In genomic region chr4:124796913-124797312, GRCm38 (mm10) we compare ENCODE assay signal across 18 mouse cellular contexts. TPM values are rescaled to one million over a fixed set of nuclear protein-coding genes. Genes with fewer than 3 reads are reported as not detected.
DNase-seq lines count a peak whose midpoint lies in the region; ATAC-seq and TF ChIP-seq lines count a peak whose summit lies in the region.
"Had no signal": no experiment of that assay in that cellular context is flagged by ENCODE, and none has a peak within 500 bp of the region (broad histone marks: within the 10 kb centered on the region; RNA-seq: fewer than 3 reads in every experiment).

No protein-coding gene starts in this region.

- no peak for ATAC-seq in granulocyte monocyte progenitor cell, adult 5-6 weeks (replicated peaks; ENCODE audit: poor library complexity, severe bottlenecking)
- ATAC-seq: forebrain, embryonic 13.5 days had no signal

- DNase-seq in gastrocnemius, adult 2 months, result no peak
- no peak for DNase-seq in gastrocnemius, adult 8-10 months (ENCODE audit: low spot score in 2 of 2)
- DNase-seq in left cerebral cortex, adult 2 months (ENCODE audit: extremely low spot score in 1 of 2, low spot score in 2 of 2), result no peak
- no peak for DNase-seq in left cerebral cortex, adult 9 months (ENCODE audit: low spot score in 2 of 2)
- DNase-seq in 416B (ENCODE audit: low read depth), result peak; percentile 60
- peak; percentile 41 for DNase-seq in ZHBTc4 (ENCODE audit: low read depth, low spot score)
- DNase-seq: B cell, adult 2 months; cerebellum, adult 8-10 months; gastrocnemius, postnatal 14 days; kidney, adult 8-10 months; kidney, postnatal 4 days; lung, adult 18-20 months; thymus, postnatal 25 days had no signal

- H3K27ac ChIP-seq in gastrocnemius, adult 2 months, result no peak overlapping the region
- no peak overlapping the region for H3K27ac ChIP-seq in left cerebral cortex, adult 2 months
- H3K27ac ChIP-seq: forebrain, embryonic 13.5 days; macrophage; midbrain, embryonic 10.5 days; neural tube, embryonic 12.5 days had no signal

- intact Hi-C loops in gastrocnemius, adult 2 months (cut with DNase I), result loop anchor here (5.0 kb wide), 1 partner anchor 45 kb away; no protein-coding TSS in a partner anchor
- intact Hi-C loops in left cerebral cortex, adult 2 months (cut with DNase I), result loop anchor here (5.0 kb wide), 2 partner anchors 45 to 70 kb away; no protein-coding TSS in a partner anchor

- peak; percentile 48 for TF ChIP-seq CTCF in gastrocnemius, adult 2 months (IDR thresholded peaks at IDR 0.05)
- peak; percentile 29 for TF ChIP-seq CTCF in left cerebral cortex, adult 2 months (IDR thresholded peaks at IDR 0.05)

- no peak overlapping the region for H3K4me3 ChIP-seq in gastrocnemius, adult 2 months
- no peak overlapping the region for H3K4me3 ChIP-seq in left cerebral cortex, adult 2 months
- H3K4me3 ChIP-seq: forebrain, embryonic 13.5 days; midbrain, embryonic 10.5 days; neural tube, embryonic 12.5 days had no signal

RNA-seq across cellular contexts. Expression of gene Mtf1, which starts 5.0 kb away (rescaled TPM):
- total RNA-seq in gastrocnemius, adult 2 months (2021), result 10 to 100 TPM; 11.9 to 15.7 TPM
- total RNA-seq in gastrocnemius, adult 8-10 months (2022), result 10 to 100 TPM; 12.9 to 16.0 (median 15.0) TPM
- total RNA-seq in left cerebral cortex, adult 2 months (2021), result 10 to 100 TPM; 26.1 to 28.4 TPM
- 37.9 and 42.6 TPM in 2 replicates for total RNA-seq in granulocyte monocyte progenitor cell, adult 5-6 weeks (2014; fragmentation: Nextera tagmentation)
- 11.3 and 26.3 TPM in 2 replicates for total RNA-seq in granulocyte monocyte progenitor cell, adult 5-6 weeks (2017)

RNA-seq across cellular contexts. Expression of gene Yrdc, which starts 53.6 kb away (rescaled TPM):
- total RNA-seq in gastrocnemius, adult 2 months (2021), result 10 to 100 TPM in 1 of 2 experiments, 1 to 10 TPM in 1; 9.4 to 11.4 TPM
- 10 to 100 TPM; 10.4 to 15.0 (median 12.0) TPM for total RNA-seq in gastrocnemius, adult 8-10 months (2022)
- total RNA-seq in left cerebral cortex, adult 2 months (2021), result 10 to 100 TPM; 29.8 to 33.8 TPM
- 38.1 and 65.5 TPM in 2 replicates for total RNA-seq in granulocyte monocyte progenitor cell, adult 5-6 weeks (2014; fragmentation: Nextera tagmentation)
- total RNA-seq in granulocyte monocyte progenitor cell, adult 5-6 weeks (2017), result 18.7 and 29.1 TPM in 2 replicates

RNA-seq across cellular contexts. Expression of gene 1110065P20Rik, which starts 54.1 kb away (rescaled TPM):
- total RNA-seq in gastrocnemius, adult 2 months (2021), result 10 to 100 TPM; 18.4 to 23.0 TPM
- 10 to 100 TPM; 23.7 to 31.3 (median 25.2) TPM for total RNA-seq in gastrocnemius, adult 8-10 months (2022)
- total RNA-seq in left cerebral cortex, adult 2 months (2021), result 10 to 100 TPM; 66.6 to 74.8 TPM
- 15.0 and 19.4 TPM in 2 replicates for total RNA-seq in granulocyte monocyte progenitor cell, adult 5-6 weeks (2014; fragmentation: Nextera tagmentation)
- 3.1 and 6.7 TPM in 2 replicates for total RNA-seq in granulocyte monocyte progenitor cell, adult 5-6 weeks (2017)

RNA-seq across cellular contexts. Expression of gene Inpp5b, which starts 55.3 kb away (rescaled TPM):
- total RNA-seq in gastrocnemius, adult 2 months (2021), result 10 to 100 TPM in 1 of 2 experiments, 1 to 10 TPM in 1; 8.9 to 10.6 TPM
- total RNA-seq in gastrocnemius, adult 8-10 months (2022), result 10 to 100 TPM in 1 of 4 experiments, 1 to 10 TPM in 3; 6.0 to 10.8 (median 6.3) TPM
- total RNA-seq in left cerebral cortex, adult 2 months (2021), result 10 to 100 TPM; 46.5 to 48.7 TPM
- total RNA-seq in granulocyte monocyte progenitor cell, adult 5-6 weeks (2014; fragmentation: Nextera tagmentation), result 31.5 and 52.6 TPM in 2 replicates
- 21.1 and 24.6 TPM in 2 replicates for total RNA-seq in granulocyte monocyte progenitor cell, adult 5-6 weeks (2017)

Comparison
In these comparisons a context has a peak if more than half of its experiments do, and no peak if none do; other contexts are left out.
1. DNase-seq: peak in 416B (single experiment) and ZHBTc4 (single experiment); none in gastrocnemius, adult 2 months (single experiment), gastrocnemius, adult 8-10 months (0 of 2), left cerebral cortex, adult 2 months (0 of 2) and left cerebral cortex, adult 9 months (0 of 2).